Mouse (Mus musculus): ENCODE results near the gene Calr4.

GRCm38 (mm10) chr4:109294629-109295028 lies 60.3 kb downstream of the Calr4 start:
- TF ChIP-seq EP300 (optimal IDR thresholded peaks at IDR 0.05) (no peak), CTCF (IDR thresholded peaks at IDR 0.05; ENCODE audit: low read depth) (no peak)

All from stomach, postnatal 0 days (tissue).